ENCODE assay signal across 8 mouse cellular contexts in the genomic region with DNA sequence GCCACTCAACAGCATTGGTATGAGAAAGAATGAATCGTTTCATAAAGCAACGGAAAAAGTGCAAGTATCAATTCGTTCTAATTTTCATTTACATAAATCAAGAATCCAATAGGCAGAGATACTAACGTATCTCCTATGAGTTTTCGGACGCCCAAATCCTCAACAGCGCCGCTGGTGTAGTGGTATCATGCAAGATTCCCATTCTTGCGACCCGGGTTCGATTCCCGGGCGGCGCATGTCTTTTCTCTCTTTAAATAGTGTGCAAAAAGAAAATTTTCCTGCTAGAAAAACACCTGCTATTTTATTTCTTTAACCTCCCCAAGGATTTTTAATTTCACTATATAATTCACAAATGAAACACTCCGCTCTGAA. TPM values are rescaled to one million over a fixed set of nuclear protein-coding genes. Genes with fewer than 3 reads are reported as not detected.
A peak's percentile ranks its signal among the peaks of the same experiment; 100 is the strongest.
DNase-seq lines count a peak whose midpoint lies in the region; ATAC-seq and TF ChIP-seq lines count a peak whose summit lies in the region.

No protein-coding gene starts in this region.

- TF ChIP-seq POLR2A in olfactory bulb, adult 2 months (IDR thresholded peaks at IDR 0.05; ENCODE audit: insufficient read depth, low read depth, low read length): no peak

- no peaks in the 10 kb centered on the region for H3K9me3 ChIP-seq in lung, embryonic 14.5 days (ENCODE audit: low read depth, low read length)

- under 1% methylated on average over 15 of the region's 15 CpGs for WGBS in lung, embryonic 14.5 days
- under 1% methylated on average over 15 of the region's 15 CpGs for WGBS in olfactory bulb, adult 2 months

- peak overlapping the region; percentile 76 for H3K4me2 ChIP-seq in lung, embryonic 14.5 days

- intact Hi-C loops in heart, postnatal 36 days (cut with DNase I): loop anchor here (2.0 to 5.0 kb wide), 3 partner anchors 35 to 261 kb away; a partner anchor contains a TSS

- peaks cover 13% of the 10 kb centered on the region for H3K36me3 ChIP-seq in lung, embryonic 14.5 days (ENCODE audit: insufficient read depth)

- H3K4me1 ChIP-seq in lung, embryonic 14.5 days (ENCODE audit: insufficient read depth): no peaks in the 10 kb centered on the region
- H3K4me1 ChIP-seq in olfactory bulb, adult 2 months (ENCODE audit: control insufficient read depth, insufficient read depth, low read length): no peaks in the 10 kb centered on the region

- peak overlapping the region; percentile 98 for H3K9ac ChIP-seq in lung, embryonic 14.5 days

- DNase-seq in ES-CJ7 (ENCODE audit: low read depth, low spot score): peak; percentile 85
- DNase-seq in brain, embryonic 18.5 days (ENCODE audit: low read depth, low spot score): peak; percentile 76
- peak; percentile 71 for DNase-seq in fibroblast of lung, adult 2 months (ENCODE audit: low read depth)
- DNase-seq in heart, postnatal 36 days: peak; percentile 92 to 94
- peak; percentile 89 to 97 for DNase-seq in layer of hippocampus, adult 8-10 months (ENCODE audit: low spot score in 2 of 2)
- peak; percentile 95 for DNase-seq in lung, embryonic 14.5 days
- DNase-seq in urinary bladder, postnatal 25 days (ENCODE audit: low spot score): peak; percentile 85

- H3K4me3 ChIP-seq in lung, embryonic 14.5 days (ENCODE audit: low read depth, low read length): peak overlapping the region; percentile 78
- H3K4me3 ChIP-seq in olfactory bulb, adult 2 months (ENCODE audit: insufficient read depth, low read depth, low read length): peak overlapping the region; percentile 81

- H3K27ac ChIP-seq in lung, embryonic 14.5 days (ENCODE audit: low read depth): peak overlapping the region; percentile 100
- H3K27ac ChIP-seq in olfactory bulb, adult 2 months (ENCODE audit: insufficient read depth, low read depth, low read length): no peak overlapping the region

- no peak for TF ChIP-seq CTCF in lung, embryonic 14.5 days (IDR thresholded peaks at IDR 0.05; ENCODE audit: low read depth)
- no peak for TF ChIP-seq CTCF in olfactory bulb, adult 2 months (IDR thresholded peaks at IDR 0.05; ENCODE audit: insufficient read depth, low read depth, low read length)

- H3K27me3 ChIP-seq in lung, embryonic 14.5 days (ENCODE audit: insufficient read depth, low read length): no peaks in the 10 kb centered on the region

- ATAC-seq in lung, embryonic 14.5 days (ENCODE audit: insufficient read depth): peak; percentile 74

RNA-seq across cellular contexts. Expression of a gene that starts 0.3 kb away (rescaled TPM):
- 10 to 100 TPM; 18.1 to 26.4 TPM for total RNA-seq in heart, postnatal 36 days (2021)
- 100 to 1,000 TPM; 105 to 159 (median 144) TPM for total RNA-seq in layer of hippocampus, adult 8-10 months (2022)
- polyA plus RNA-seq in lung, embryonic 14.5 days (2014; fragmentation: Nextera tagmentation; extraction: Ambion mirVana): 208 and 219 TPM in 2 replicates
- 194 and 323 TPM in 2 replicates for polyA plus RNA-seq in olfactory bulb, adult 2 months (2012; ENCODE audit: insufficient read depth, insufficient read length, low replicate concordance, missing spikeins)

RNA-seq across cellular contexts. Expression of a gene that starts 6.8 kb away (rescaled TPM):
- total RNA-seq in heart, postnatal 36 days (2021): 10 to 100 TPM; 74.9 to 92.7 TPM
- 100 to 1,000 TPM; 115 to 135 (median 124) TPM for total RNA-seq in layer of hippocampus, adult 8-10 months (2022)
- 83.5 and 88.1 TPM in 2 replicates for polyA plus RNA-seq in lung, embryonic 14.5 days (2014; fragmentation: Nextera tagmentation; extraction: Ambion mirVana)
- not detected in 2 replicates for polyA plus RNA-seq in olfactory bulb, adult 2 months (2012; ENCODE audit: insufficient read depth, insufficient read length, low replicate concordance, missing spikeins)

RNA-seq across cellular contexts. Expression of a gene that starts 22.7 kb away (rescaled TPM):
- not detected for total RNA-seq in heart, postnatal 36 days (2021)
- 1 to 10 TPM in 2 of 4 experiments, not detected in 2; 1.1 to 1.9 TPM for total RNA-seq in layer of hippocampus, adult 8-10 months (2022)
- polyA plus RNA-seq in lung, embryonic 14.5 days (2014; fragmentation: Nextera tagmentation; extraction: Ambion mirVana): 0.72 TPM in 1 of 2 replicates, not detected in the other
- not detected in 2 replicates for polyA plus RNA-seq in olfactory bulb, adult 2 months (2012; ENCODE audit: insufficient read depth, insufficient read length, low replicate concordance, missing spikeins)

RNA-seq across cellular contexts. Expression of a gene that starts 32.6 kb away (rescaled TPM):
- 10 to 100 TPM; 34.1 to 42.1 TPM for total RNA-seq in heart, postnatal 36 days (2021)
- 10 to 100 TPM; 44.1 to 77.4 (median 71.6) TPM for total RNA-seq in layer of hippocampus, adult 8-10 months (2022)
- 723 and 735 TPM in 2 replicates for polyA plus RNA-seq in lung, embryonic 14.5 days (2014; fragmentation: Nextera tagmentation; extraction: Ambion mirVana)
- polyA plus RNA-seq in olfactory bulb, adult 2 months (2012; ENCODE audit: insufficient read depth, insufficient read length, low replicate concordance, missing spikeins): not detected in 2 replicates

RNA-seq across cellular contexts. Expression of a gene that starts 34.5 kb away (rescaled TPM):
- total RNA-seq in heart, postnatal 36 days (2021): 10 to 100 TPM in 1 of 2 experiments, 1 to 10 TPM in 1; 9.6 to 10.9 TPM
- 10 to 100 TPM; 18.4 to 24.0 (median 19.7) TPM for total RNA-seq in layer of hippocampus, adult 8-10 months (2022)
- 22.2 and 24.3 TPM in 2 replicates for polyA plus RNA-seq in lung, embryonic 14.5 days (2014; fragmentation: Nextera tagmentation; extraction: Ambion mirVana)
- not detected in 2 replicates for polyA plus RNA-seq in olfactory bulb, adult 2 months (2012; ENCODE audit: insufficient read depth, insufficient read length, low replicate concordance, missing spikeins)
